Mouse (Mus musculus): ENCODE measurements around the gene Anxa9. TPM values are rescaled to one million over a fixed set of nuclear protein-coding genes. Genes with fewer than 3 reads are reported as not detected.

Gene Anxa9
- total and polyA plus RNA-seq, 3 experiments = 1.5 to 4.1 (median 2.5) TPM

DNA sequence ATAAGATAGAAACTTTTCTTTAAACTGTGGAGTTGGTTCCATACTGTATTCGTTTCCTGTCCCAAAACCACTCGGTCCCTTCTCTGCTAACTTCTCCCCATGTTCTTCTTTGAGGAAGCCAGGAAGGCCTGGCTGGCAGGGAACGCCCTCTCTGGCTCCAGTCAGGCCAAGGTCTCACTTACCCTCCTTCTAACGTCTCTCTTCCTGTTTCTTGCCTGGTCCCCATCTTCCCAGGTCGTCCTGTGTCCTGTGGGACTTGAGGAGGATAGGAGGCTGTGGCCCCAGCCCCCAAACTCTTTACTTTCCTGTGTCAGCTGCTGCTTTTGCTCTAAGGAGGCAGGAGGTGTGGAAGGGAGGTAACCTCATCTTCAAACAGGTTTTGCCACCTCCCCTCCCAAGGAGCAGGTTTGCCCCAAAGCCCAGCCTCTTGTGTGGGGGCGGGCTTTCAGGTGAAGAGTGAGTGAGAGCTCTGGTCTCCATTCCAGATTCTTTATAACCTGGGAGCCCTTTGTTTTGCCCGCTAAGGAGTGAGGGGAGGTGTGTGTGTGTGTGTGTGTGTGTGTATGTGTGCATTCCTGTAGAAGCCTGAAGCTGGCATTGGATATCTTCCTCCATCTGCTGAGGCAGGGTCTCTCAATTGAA is 56.1 kb downstream of the Anxa9 start, which contains the start of gene Bnipl:
TSS of gene Bnipl (minus strand) at position 411 of the 642 bp plus-strand sequence.
- peaks cover 0 to 4% of the 10 kb centered on the region in 2 experiments; a peak in 2 of 4 replicates for H3K4me1 ChIP-seq (ENCODE audit: control insufficient read depth in 1 of 2, insufficient read depth in 2 of 2)
- no peak for DNase-seq (ENCODE audit: extremely low read depth)
- H3K79me2 ChIP-seq (replicated peaks; ENCODE audit: control insufficient read depth, extremely low read depth, insufficient read depth, poor library complexity, severe bottlenecking) = no peaks in the 10 kb centered on the region
- H3K27ac ChIP-seq (ENCODE audit: insufficient read depth, low read depth) = no peak within 1 kb of the TSS
- H3K9me3 ChIP-seq (replicated peaks; ENCODE audit: low read length) = no peaks in the 10 kb centered on the region
- TF ChIP-seq TBP (conservative IDR thresholded peaks at IDR 0.05; ENCODE audit: low read depth, low read length) (no peak), MEF2A (IDR thresholded peaks at IDR 0.05; ENCODE audit: borderline replicate concordance, low read depth, low read length) (no peak), MAX (IDR thresholded peaks at IDR 0.05; ENCODE audit: low read length) (no peak), IRF4 (IDR thresholded peaks at IDR 0.05; ENCODE audit: low read depth, low read length) (no peak)
- in situ Hi-C loops (cut with MboI; ENCODE audit: low pct_ligation_motif_present, low pct_unique_long_range_greater_than_20kb, low sequenced_read_pairs) (no loop called here), dilution Hi-C loops (cut with MboI; ENCODE audit: extremely low pct_ligation_motif_present, extremely low pct_unique_long_range_greater_than_20kb, low sequenced_read_pairs) (no loop called here)
- H3K9ac ChIP-seq (ENCODE audit: insufficient read depth, low read depth) = no peak within 1 kb of the TSS
- H3K36me3 ChIP-seq (replicated peaks in 1 of 2; ENCODE audit: control insufficient read depth in 1 of 2, insufficient read depth in 1 of 2, low read length in 1 of 2) = peaks cover 8 to 27% of the 10 kb centered on the region in 2 experiments
- no peaks in the 10 kb centered on the region for H3K27me3 ChIP-seq (replicated peaks)
- no peak within 1 kb of the TSS for H3K4me2 ChIP-seq (ENCODE audit: insufficient read depth, low read depth, poor library complexity, severe bottlenecking)
- no peak within 1 kb of the TSS for H3K4me3 ChIP-seq (replicated peaks in 1 of 3; ENCODE audit: low read depth in 2 of 3, low read length in 2 of 3, poor library complexity in 1 of 3)

DNA sequence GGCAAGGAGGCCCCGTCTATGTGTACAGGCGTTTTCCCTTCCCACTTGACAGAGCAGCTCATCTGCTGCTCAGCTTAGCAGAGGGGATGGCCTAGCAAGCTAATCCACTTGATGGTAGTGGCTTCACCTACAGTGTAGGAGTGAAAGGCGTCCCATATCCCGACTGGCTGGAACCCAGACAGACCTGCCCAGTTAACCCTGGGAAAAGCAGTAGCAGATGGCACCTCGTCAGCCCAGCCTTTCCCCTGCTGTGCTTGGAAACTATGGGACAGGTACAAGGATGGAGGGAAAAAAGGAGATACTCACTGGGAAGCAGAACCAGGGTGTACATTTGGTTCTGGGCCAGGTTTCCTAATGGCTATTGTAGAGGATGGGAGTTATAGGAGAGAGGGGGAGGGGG is 56.6 kb downstream of the Anxa9 start:
- no peak overlapping the region for H3K4me3 ChIP-seq (replicated peaks in 1 of 3; ENCODE audit: low read depth in 2 of 3, low read length in 2 of 3, poor library complexity in 1 of 3)
- no peaks in the 10 kb centered on the region for H3K9me3 ChIP-seq (replicated peaks; ENCODE audit: low read length)
- H3K4me2 ChIP-seq (ENCODE audit: insufficient read depth, low read depth, poor library complexity, severe bottlenecking) = no peak overlapping the region
- no peak overlapping the region for H3K9ac ChIP-seq (ENCODE audit: insufficient read depth, low read depth)
- dilution Hi-C loops (cut with MboI; ENCODE audit: extremely low pct_ligation_motif_present, extremely low pct_unique_long_range_greater_than_20kb, low sequenced_read_pairs) = no loop called here
- no peak overlapping the region for H3K27ac ChIP-seq (ENCODE audit: insufficient read depth, low read depth)
- in situ Hi-C loops (cut with MboI; ENCODE audit: low pct_ligation_motif_present, low pct_unique_long_range_greater_than_20kb, low sequenced_read_pairs) = no loop called here
- no peaks in the 10 kb centered on the region for H3K27me3 ChIP-seq (replicated peaks)
- H3K4me1 ChIP-seq (ENCODE audit: control insufficient read depth in 1 of 2, insufficient read depth in 2 of 2) = peaks cover 0 to 4% of the 10 kb centered on the region in 2 experiments; a peak in 2 of 4 replicates
- DNase-seq (ENCODE audit: extremely low read depth) = no peak
- no peaks in the 10 kb centered on the region for H3K79me2 ChIP-seq (replicated peaks; ENCODE audit: control insufficient read depth, extremely low read depth, insufficient read depth, poor library complexity, severe bottlenecking)
- no peak for TF ChIP-seq RAD21 (IDR thresholded peaks at IDR 0.05; ENCODE audit: low read depth, low read length)
- TF ChIP-seq MAZ (IDR thresholded peaks at IDR 0.05; ENCODE audit: low read depth, low read length) = no peak
- TF ChIP-seq USF1 (IDR thresholded peaks at IDR 0.05; ENCODE audit: low read depth, low read length) = no peak
- TF ChIP-seq CHD1 (IDR thresholded peaks at IDR 0.05; ENCODE audit: low read depth, low read length) = no peak
- TF ChIP-seq BHLHE40 (IDR thresholded peaks at IDR 0.05; ENCODE audit: low read depth, low read length) = no peak
- no peak for TF ChIP-seq HCFC1 (IDR thresholded peaks at IDR 0.05; ENCODE audit: low read depth, low read length)
- no peak for TF ChIP-seq MAFK (IDR thresholded peaks at IDR 0.05; ENCODE audit: insufficient replicate concordance, low read length)
- TF ChIP-seq NELFE (IDR thresholded peaks at IDR 0.05; ENCODE audit: low read depth, low read length) = no peak
- no peak for TF ChIP-seq PAX5 (IDR thresholded peaks at IDR 0.05; ENCODE audit: low read length)
- TF ChIP-seq MAX (IDR thresholded peaks at IDR 0.05; ENCODE audit: low read length) = no peak
- no peak for TF ChIP-seq ZNF384 (IDR thresholded peaks at IDR 0.05; ENCODE audit: low read depth, low read length)
- TF ChIP-seq ZMIZ1 (IDR thresholded peaks at IDR 0.05; ENCODE audit: low read depth, low read length) = no peak
- peaks cover 7 to 23% of the 10 kb centered on the region in 2 experiments for H3K36me3 ChIP-seq (replicated peaks in 1 of 2; ENCODE audit: control insufficient read depth in 1 of 2, insufficient read depth in 1 of 2, low read length in 1 of 2)

All from CH12.LX (cell line).